Mouse (Mus musculus) monocyte, adult 59 days (primary cell): ENCODE measurements around the gene Copa. TPM values are rescaled to one million over a fixed set of nuclear protein-coding genes. Genes with fewer than 3 reads are reported as not detected.

ENCODE experiments used
- total RNA-seq, 2 experiments: library from RNA; stranded (reverse); gene quantifications; one replicate each; pipeline ENCODE4 v1.2.4; 2023

The Copa gene
- 100 to 1,000 TPM; 172 to 193 TPM for total RNA-seq

DNA sequence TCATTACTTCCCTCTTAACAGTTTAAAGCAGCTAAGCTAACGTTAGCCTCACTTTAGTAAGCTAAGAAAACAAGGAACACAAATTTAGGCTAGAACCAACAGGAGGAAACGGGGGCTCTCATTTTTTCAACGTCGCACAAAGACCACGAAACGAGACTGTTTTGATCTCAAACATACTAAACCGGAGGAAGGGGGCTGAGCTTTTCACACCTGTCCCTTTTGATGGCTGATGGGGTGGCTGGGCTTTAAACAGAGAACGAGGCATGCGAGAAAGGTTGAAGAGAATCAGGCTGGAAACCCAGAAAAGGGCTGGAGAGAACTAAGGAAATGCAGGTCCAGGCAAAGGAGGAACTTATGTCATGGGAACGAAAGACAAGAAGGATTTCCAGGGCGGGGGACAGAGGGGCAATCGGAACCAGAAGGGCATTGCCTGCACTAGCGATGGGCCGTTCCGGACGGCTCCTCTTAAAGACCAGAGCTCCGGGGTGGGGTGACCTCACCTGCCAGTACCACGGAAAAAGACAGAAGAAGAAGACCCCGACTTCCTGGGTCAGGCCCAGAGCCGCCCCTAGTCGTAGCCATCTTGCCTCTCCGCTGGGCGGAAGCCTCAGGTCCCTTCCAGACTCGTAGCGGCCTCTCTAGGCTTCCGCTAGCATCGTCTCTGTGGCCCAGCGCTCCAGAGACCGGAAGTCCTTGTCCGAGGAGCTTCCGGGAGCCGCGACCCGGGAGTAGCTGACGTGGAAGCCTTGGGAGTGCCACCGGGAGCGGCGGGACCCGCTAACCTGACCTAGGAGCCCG is at the start of gene Copa, which contains the start of gene Ncstn:
TSS of gene Copa (plus strand) at position 429 of the 798 bp plus-strand sequence.
TSS of gene Ncstn (minus strand) at position 695 of the 798 bp plus-strand sequence.

DNA sequence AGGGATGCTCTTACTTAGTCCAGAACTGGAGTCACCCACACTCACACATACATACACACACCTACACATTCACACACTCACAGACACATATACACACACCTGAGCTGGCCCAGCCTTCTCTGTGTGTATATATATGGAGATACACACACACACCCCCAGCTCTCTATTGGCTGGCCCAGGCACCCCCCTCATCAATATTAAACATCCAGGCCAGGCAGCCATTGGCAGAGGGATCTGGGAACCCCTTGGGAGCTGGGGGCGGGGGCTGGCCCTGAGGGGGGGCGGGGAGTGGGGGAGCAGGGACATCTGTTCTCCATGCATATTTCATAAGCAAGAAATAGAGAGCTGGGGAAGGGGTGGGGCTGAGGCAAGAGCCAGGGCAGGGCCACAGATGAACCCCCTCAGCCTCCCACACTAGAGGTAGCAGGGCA is 24.8 kb upstream of the Copa start, which contains the start of gene Nhlh1:
TSS of gene Nhlh1 (minus strand) at position 83 of the 431 bp plus-strand sequence.

DNA sequence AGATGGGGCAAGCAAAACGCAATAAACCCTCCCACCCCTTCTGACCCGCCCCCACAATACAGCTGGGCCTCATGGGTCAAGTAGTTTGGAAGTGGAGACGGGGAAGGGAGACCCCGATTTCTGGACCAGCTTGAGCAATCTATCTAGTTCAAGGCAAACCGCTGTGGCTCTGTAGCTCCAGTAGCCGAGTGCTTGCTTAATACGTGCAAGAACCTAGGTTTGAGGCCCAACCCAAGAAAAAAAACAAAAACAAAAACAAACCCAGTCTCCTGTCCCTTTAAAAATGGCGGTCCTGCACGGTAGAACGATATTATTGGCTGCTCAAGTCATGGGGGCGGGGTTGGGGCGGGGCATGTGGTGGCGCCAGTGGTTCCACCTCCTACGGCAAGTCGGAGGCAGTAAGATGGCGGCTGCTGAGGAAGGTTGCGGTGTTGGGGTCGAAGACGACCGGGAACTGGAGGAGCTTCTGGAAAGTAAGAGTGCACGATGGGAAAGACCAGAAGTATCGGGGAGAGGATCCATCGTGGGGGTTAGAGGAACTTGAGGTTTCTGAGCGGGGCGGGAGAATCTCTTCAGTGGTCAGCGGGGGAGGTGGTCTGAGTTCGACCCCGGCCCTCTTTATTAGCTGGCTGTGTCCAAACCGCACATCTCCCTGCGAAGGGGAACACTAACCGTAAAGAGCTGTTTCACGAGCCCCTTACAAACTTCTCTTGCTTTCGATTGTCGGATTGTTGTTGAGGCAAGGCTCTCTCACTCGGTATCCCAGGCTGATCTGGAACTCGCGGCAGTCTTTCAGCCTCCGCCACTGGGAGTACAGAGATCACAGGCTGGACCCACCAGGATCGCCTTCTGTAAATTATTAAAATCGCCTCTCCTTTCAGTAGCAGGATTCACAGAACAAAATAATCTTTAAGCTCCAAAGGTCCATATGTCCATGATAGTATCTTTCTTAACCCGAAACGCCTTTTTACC is 44.3 kb downstream of the Copa start, which contains the start of gene Pex19:
TSS of gene Pex19 (plus strand) at position 380 of the 972 bp plus-strand sequence.

DNA sequence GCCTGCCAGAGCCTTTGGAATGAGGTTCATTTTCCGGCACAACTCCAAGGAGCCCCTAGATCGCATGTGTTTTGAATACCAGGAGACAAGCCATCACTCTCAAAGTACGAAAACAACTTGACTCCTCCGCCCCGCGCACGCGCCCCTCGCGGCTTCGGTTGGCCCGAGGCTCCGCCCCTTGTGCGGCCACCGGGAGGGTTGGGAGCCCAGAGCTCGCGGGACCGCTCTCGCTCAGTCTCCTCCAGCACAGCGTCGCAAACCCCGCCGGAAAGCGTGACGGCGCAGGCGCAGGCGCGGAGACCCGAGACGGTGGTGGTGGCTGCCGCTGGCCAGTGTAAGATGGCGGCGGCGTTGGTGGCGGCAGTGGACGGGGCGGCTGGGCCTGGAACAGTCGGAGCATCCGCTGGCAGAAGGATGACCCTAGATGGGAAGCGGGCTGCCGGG is 65.5 kb downstream of the Copa start, which contains the start of gene Dcaf8:
TSS of gene Dcaf8 (plus strand) at position 250 of the 444 bp plus-strand sequence.

Other genes starting within 250 kb of the Copa start
- 100 to 1,000 TPM; 157 to 174 TPM for gene Cd84, start 242.8 kb upstream of the Copa start, total RNA-seq
- 10 to 100 TPM; 11.9 to 13.5 TPM for gene Gm10521, start 186.9 kb upstream of the Copa start, total RNA-seq
- gene Slamf6, start 165.0 kb upstream of the Copa start, total RNA-seq, result 1 to 10 TPM; 3.1 to 3.3 TPM
- gene Vangl2, start 54.1 kb upstream of the Copa start, total RNA-seq, result 1 to 10 TPM; 1.5 to 3.1 TPM
- not detected for gene Nhlh1, start 25.0 kb upstream of the Copa start, total RNA-seq
- gene Ncstn, start 266 bp downstream of the Copa start, total RNA-seq, result 100 to 1,000 TPM; 145 to 154 TPM
- gene Pex19, start 44.2 kb downstream of the Copa start, total RNA-seq, result 10 to 100 TPM; 31.0 to 34.1 TPM
- gene Dcaf8, start 65.6 kb downstream of the Copa start, total RNA-seq, result 10 to 100 TPM; 76.2 to 78.4 TPM
- gene Pea15a, start 124.3 kb downstream of the Copa start, total RNA-seq, result 10 to 100 TPM; 77.4 to 80.5 TPM
- gene Casq1, start 137.3 kb downstream of the Copa start, total RNA-seq, result not detected
- gene Atp1a4, start 175.9 kb downstream of the Copa start, total RNA-seq, result not detected
- gene Igsf8, start 179.1 kb downstream of the Copa start, total RNA-seq, result 10 to 100 TPM; 83.8 to 85.9 TPM
- gene Atp1a2, start 215.5 kb downstream of the Copa start, total RNA-seq, result not detected
- 1 to 10 TPM; 3.8 to 5.8 TPM for gene Kcnj9, start 246.8 kb downstream of the Copa start, total RNA-seq